Mouse (Mus musculus) thymus, adult 2 months (tissue): ENCODE measurements around the gene Srebf1.

ENCODE experiments used
- CTCF ChIP-seq: fragments of 200-500 bp; IDR thresholded peaks from 2 replicates; pipeline ENCODE4 v1.5.1; 2012; ENCODE audit warnings: mild to moderate bottlenecking, control low read depth, low read length, moderate library complexity, borderline replicate concordance; ENCODE audit not compliant: control insufficient read depth, poor library complexity, insufficient read depth; ENCODE audit errors: extremely low read depth
- POLR2A ChIP-seq: fragments of 200-500 bp; IDR thresholded peaks from 2 replicates; pipeline ENCODE4 v1.6.1; 2012; ENCODE audit warnings: mild to moderate bottlenecking, low read length, control low read depth, moderate library complexity; ENCODE audit not compliant: control insufficient read depth, poor library complexity, insufficient read depth; ENCODE audit errors: extremely low read depth

- no peak for TF ChIP-seq POLR2A
- TF ChIP-seq CTCF, result no peak
These were observed 62.4 kb downstream of the Srebf1 start for GRCm38 (mm10) chr11:60159955-60160354.
